Mouse (Mus musculus): ENCODE measurements around the gene Syt9. TPM values are rescaled to one million over a fixed set of nuclear protein-coding genes. Genes with fewer than 3 reads are reported as not detected.

Gene Syt9
- total and polyA plus RNA-seq, 3 experiments = 0.05 TPM; not detected in 2

GRCm38 (mm10) chr7:107594325-107594856, 223.9 kb downstream of the Syt9 start:
- Histone ChIP-seq H3K4me3 (ENCODE audit: low read depth, low read length) (no peak overlapping the region), H3K36me3 (replicated peaks) (no peaks in the 10 kb centered on the region), H3K4me1 (ENCODE audit: insufficient read depth, low read depth, low read length) (no peaks in the 10 kb centered on the region), H3K27me3 (ENCODE audit: insufficient read depth, low read length) (no peaks in the 10 kb centered on the region), H3K9me3 (replicated peaks) (peaks cover 35% of the 10 kb centered on the region)
- DNase-seq (ENCODE audit: low spot score) = no peak
- TF ChIP-seq POLR2AphosphoS5 (IDR thresholded peaks at IDR 0.05; ENCODE audit: insufficient replicate concordance, low read depth, low read length) (no peak), CTCF (IDR thresholded peaks at IDR 0.05; ENCODE audit: low read depth, low read length) (no peak), GATA1 (IDR thresholded peaks at IDR 0.05; ENCODE audit: borderline replicate concordance, low read length) (no peak), TAL1 (conservative IDR thresholded peaks at IDR 0.05; ENCODE audit: low read depth, low read length) (no peak), GATA2 (IDR thresholded peaks at IDR 0.05; ENCODE audit: borderline replicate concordance, low read depth, low read length) (no peak)
- ATAC-seq (ENCODE audit: extremely low read depth, insufficient number of reproducible peaks, low FRiP score, poor library complexity, severe bottlenecking) = no peak

GRCm38 (mm10) chr7:107594857-107595402, 224.4 kb downstream of the Syt9 start, which contains the start of gene Ppfibp2:
TSS of gene Ppfibp2 (plus strand) at chr7:107595207.
- TF ChIP-seq GATA2 (IDR thresholded peaks at IDR 0.05; ENCODE audit: borderline replicate concordance, low read depth, low read length) (no peak), GATA1 (IDR thresholded peaks at IDR 0.05; ENCODE audit: borderline replicate concordance, low read length) (no peak), POLR2AphosphoS5 (IDR thresholded peaks at IDR 0.05; ENCODE audit: insufficient replicate concordance, low read depth, low read length) (no peak), TAL1 (conservative IDR thresholded peaks at IDR 0.05; ENCODE audit: low read depth, low read length) (no peak), CTCF (IDR thresholded peaks at IDR 0.05; ENCODE audit: low read depth, low read length) (no peak)

GRCm38 (mm10) chr7:107595426-107595825, 224.9 kb downstream of the Syt9 start:
- Histone ChIP-seq H3K27me3 (ENCODE audit: insufficient read depth, low read length) (no peaks in the 10 kb centered on the region), H3K4me1 (ENCODE audit: insufficient read depth, low read depth, low read length) (no peaks in the 10 kb centered on the region), H3K4me3 (ENCODE audit: low read depth, low read length) (no peak overlapping the region), H3K36me3 (replicated peaks) (no peaks in the 10 kb centered on the region), H3K9me3 (replicated peaks) (peaks cover 40% of the 10 kb centered on the region)
- ATAC-seq (ENCODE audit: extremely low read depth, insufficient number of reproducible peaks, low FRiP score, poor library complexity, severe bottlenecking) (no peak), DNase-seq (ENCODE audit: low spot score) (no peak)
- TF ChIP-seq GATA2 (IDR thresholded peaks at IDR 0.05; ENCODE audit: borderline replicate concordance, low read depth, low read length) (no peak), CTCF (IDR thresholded peaks at IDR 0.05; ENCODE audit: low read depth, low read length) (no peak), TAL1 (conservative IDR thresholded peaks at IDR 0.05; ENCODE audit: low read depth, low read length) (no peak), GATA1 (IDR thresholded peaks at IDR 0.05; ENCODE audit: borderline replicate concordance, low read length) (no peak), POLR2AphosphoS5 (IDR thresholded peaks at IDR 0.05; ENCODE audit: insufficient replicate concordance, low read depth, low read length) (no peak)

More at GRCm38 (mm10) chr7:107594857-107595402, 224.4 kb downstream of the Syt9 start, which contains the start of gene Ppfibp2:
- no peak within 1 kb of the TSS; the same call in 1 of the 2 replicates for H3K4me3 ChIP-seq (ENCODE audit: low read depth, low read length)
- H3K4me1 ChIP-seq (ENCODE audit: insufficient read depth, low read depth, low read length) = no peaks in the 10 kb centered on the region
- H3K36me3 ChIP-seq (replicated peaks) = no peaks in the 10 kb centered on the region
- H3K9me3 ChIP-seq (replicated peaks) = peaks cover 39% of the 10 kb centered on the region
- DNase-seq (ENCODE audit: low spot score) = no peak
- no peak for ATAC-seq (ENCODE audit: extremely low read depth, insufficient number of reproducible peaks, low FRiP score, poor library complexity, severe bottlenecking)
- no peaks in the 10 kb centered on the region for H3K27me3 ChIP-seq (ENCODE audit: insufficient read depth, low read length)

GRCm38 (mm10) chr7:107596753-107597152, 226.2 kb downstream of the Syt9 start:
- TF ChIP-seq POLR2AphosphoS5 (IDR thresholded peaks at IDR 0.05; ENCODE audit: insufficient replicate concordance, low read depth, low read length) (no peak), TAL1 (conservative IDR thresholded peaks at IDR 0.05; ENCODE audit: low read depth, low read length) (no peak), GATA1 (IDR thresholded peaks at IDR 0.05; ENCODE audit: borderline replicate concordance, low read length) (no peak)
- Histone ChIP-seq H3K27me3 (ENCODE audit: insufficient read depth, low read length) (no peaks in the 10 kb centered on the region), H3K36me3 (replicated peaks) (no peaks in the 10 kb centered on the region), H3K9me3 (replicated peaks) (peaks cover 41% of the 10 kb centered on the region), H3K4me3 (ENCODE audit: low read depth, low read length) (no peak overlapping the region), H3K4me1 (ENCODE audit: insufficient read depth, low read depth, low read length) (no peaks in the 10 kb centered on the region)
- no peak for ATAC-seq (ENCODE audit: extremely low read depth, insufficient number of reproducible peaks, low FRiP score, poor library complexity, severe bottlenecking)
- no peak for DNase-seq (ENCODE audit: low spot score)

- TF ChIP-seq TAL1 (conservative IDR thresholded peaks at IDR 0.05; ENCODE audit: low read depth, low read length) = no peak
- DNase-seq (ENCODE audit: low spot score) (no peak), ATAC-seq (ENCODE audit: extremely low read depth, insufficient number of reproducible peaks, low FRiP score, poor library complexity, severe bottlenecking) (no peak)
- H3K27me3 ChIP-seq (ENCODE audit: insufficient read depth, low read length) = no peaks in the 10 kb centered on the region
- no peaks in the 10 kb centered on the region for H3K4me1 ChIP-seq (ENCODE audit: insufficient read depth, low read depth, low read length)
- no peaks in the 10 kb centered on the region for H3K36me3 ChIP-seq (replicated peaks)
- H3K9me3 ChIP-seq (replicated peaks) = peaks cover 41% of the 10 kb centered on the region
- no peak overlapping the region for H3K4me3 ChIP-seq (ENCODE audit: low read depth, low read length)
Observed at GRCm38 (mm10) chr7:107597956-107598355, 227.4 kb downstream of the Syt9 start.

Other genes with a start within 250 kb of the Syt9 start
- gene Olfr715, start 239.6 kb upstream of the Syt9 start, total RNA-seq (2014; fragmentation: Nextera tagmentation) = not detected in 2 replicates
- not detected in 2 replicates for gene Olfr715, start 239.6 kb upstream of the Syt9 start, total RNA-seq (2017)
- gene Olfr715, start 239.6 kb upstream of the Syt9 start, polyA plus RNA-seq (2012) = not detected in 2 replicates
- not detected in 2 replicates for gene Olfr716, start 232.4 kb upstream of the Syt9 start, total RNA-seq (2014; fragmentation: Nextera tagmentation)
- gene Olfr716, start 232.4 kb upstream of the Syt9 start, total RNA-seq (2017) = 0.05 TPM in 1 of 2 replicates, not detected in the other
- not detected in 2 replicates for gene Olfr716, start 232.4 kb upstream of the Syt9 start, polyA plus RNA-seq (2012)
- gene Nlrp14, start 203.7 kb upstream of the Syt9 start, total RNA-seq (2014; fragmentation: Nextera tagmentation) = not detected in 2 replicates
- gene Nlrp14, start 203.7 kb upstream of the Syt9 start, total RNA-seq (2017) = 0.05 and 0.17 TPM in 2 replicates
- not detected in 2 replicates for gene Nlrp14, start 203.7 kb upstream of the Syt9 start, polyA plus RNA-seq (2012)
- gene Rbmxl2, start 161.3 kb upstream of the Syt9 start, total RNA-seq (2014; fragmentation: Nextera tagmentation) = not detected in 2 replicates
- not detected in 2 replicates for gene Rbmxl2, start 161.3 kb upstream of the Syt9 start, total RNA-seq (2017)
- not detected in 2 replicates for gene Rbmxl2, start 161.3 kb upstream of the Syt9 start, polyA plus RNA-seq (2012)
- gene Olfml1, start 196.7 kb downstream of the Syt9 start, total RNA-seq (2014; fragmentation: Nextera tagmentation) = not detected in 2 replicates
- gene Olfml1, start 196.7 kb downstream of the Syt9 start, total RNA-seq (2017) = 0.17 TPM in 1 of 2 replicates, not detected in the other
- not detected in 2 replicates for gene Olfml1, start 196.7 kb downstream of the Syt9 start, polyA plus RNA-seq (2012)
- gene Ppfibp2, start 224.5 kb downstream of the Syt9 start, total RNA-seq (2014; fragmentation: Nextera tagmentation) = not detected in 2 replicates
- gene Ppfibp2, start 224.5 kb downstream of the Syt9 start, total RNA-seq (2017) = 0.06 and 0.27 TPM in 2 replicates
- not detected in 2 replicates for gene Ppfibp2, start 224.5 kb downstream of the Syt9 start, polyA plus RNA-seq (2012)